Mouse (Mus musculus) lung, postnatal 0 days (tissue): ENCODE results near the gene Ptch1.

Source experiments
- CTCF ChIP-seq: IDR thresholded peaks from 2 replicates; pipeline ENCODE4 v1.5.1; 2016; ENCODE audit warnings: antibody characterized with exemption, mild to moderate bottlenecking
- EP300 ChIP-seq: IDR thresholded peaks from 2 replicates; pipeline ENCODE4 v1.6.1; 2016; ENCODE audit warnings: antibody characterized with exemption, mild to moderate bottlenecking, control low read depth

- no peak for TF ChIP-seq CTCF
- peak; percentile 42; the same call in 1 of the 2 replicates for TF ChIP-seq EP300
Observed at GRCm38 (mm10) chr13:63566018-63567015, 7.1 kb downstream of the Ptch1 start.
